Mouse (Mus musculus) splenic B cell, adult 2 months (primary cell): Measurements from ENCODE around the gene Ugt1a8.

Source experiments
- DNase-seq: peaks from one replicate; pipeline ENCODE4 v3.0.0-alpha.2; 2011; ENCODE audit warnings: low read depth, low spot score
- H3K27me3 ChIP-seq: 2 replicates; pipeline ENCODE4 v1.6.1; 2012; ENCODE audit warnings: mild to moderate bottlenecking, low read length, moderate library complexity, mixed read lengths; ENCODE audit not compliant: control insufficient read depth, poor library complexity, insufficient read depth, severe bottlenecking
- H3K36me3 ChIP-seq: 2 replicates; pipeline ENCODE4 v1.6.1; 2012; ENCODE audit warnings: mild to moderate bottlenecking, low read length, moderate library complexity, mixed read lengths; ENCODE audit not compliant: control insufficient read depth, poor library complexity, insufficient read depth, severe bottlenecking

The Ugt1a8 gene

DNA sequence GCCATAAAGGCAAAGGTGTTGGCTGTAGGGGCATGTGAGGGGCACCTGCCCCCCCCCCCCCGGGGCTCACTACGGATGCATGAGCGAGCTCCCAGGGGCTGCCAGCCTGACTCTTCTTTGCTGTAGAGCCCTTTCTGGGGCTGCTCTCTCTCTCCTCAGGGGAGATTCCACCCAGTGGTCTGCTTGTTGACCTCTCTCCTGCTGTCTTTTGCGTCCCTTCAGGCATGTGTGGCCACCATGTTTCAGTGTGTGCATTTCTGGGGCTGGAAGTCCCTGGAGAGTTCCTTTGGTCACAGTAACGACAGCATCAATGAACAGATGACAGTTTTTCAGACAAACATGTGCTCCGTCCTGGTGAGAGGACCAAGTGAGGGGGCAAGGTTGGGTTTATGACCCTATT lies 170.7 kb downstream of the Ugt1a8 start:
- no peaks in the 10 kb centered on the region; the same call in 1 of the 2 replicates for H3K36me3 ChIP-seq
- H3K27me3 ChIP-seq = no peaks in the 10 kb centered on the region
- no peak for DNase-seq

DNA sequence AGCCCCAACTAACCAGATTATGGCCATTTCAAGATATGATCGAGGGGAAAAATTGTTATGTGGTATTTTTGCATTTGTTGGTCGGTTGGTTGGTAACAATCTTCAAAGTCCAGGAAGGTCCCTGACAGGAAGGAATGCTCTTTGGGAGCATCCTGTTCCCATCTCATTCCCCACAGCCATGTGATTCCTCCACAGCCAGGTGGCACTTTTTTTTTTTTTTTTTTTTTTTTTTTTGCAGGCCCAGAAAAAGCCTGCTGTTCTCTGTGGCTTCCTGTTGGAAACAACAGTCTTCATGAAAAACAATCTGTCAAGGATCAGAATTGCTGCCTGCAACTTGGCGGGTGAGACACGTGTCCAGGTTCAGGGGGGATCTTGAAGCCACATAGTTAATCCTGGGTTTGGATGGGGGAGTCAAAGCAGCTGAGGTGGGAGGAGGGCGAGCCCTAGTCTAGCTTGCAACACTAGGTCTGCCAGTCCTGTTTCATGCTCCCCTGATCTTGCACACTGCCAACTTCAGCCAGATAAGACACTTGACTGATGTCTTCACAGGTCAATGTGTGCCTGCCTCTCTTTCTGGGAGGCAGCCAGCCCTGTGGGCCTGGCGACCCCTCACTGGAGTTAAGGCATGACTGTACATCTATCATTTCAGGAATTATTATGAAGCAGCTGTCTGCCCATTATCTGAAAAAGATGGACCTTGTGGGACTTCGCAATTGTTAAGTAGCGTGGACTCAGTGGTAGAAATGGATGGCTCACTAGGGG lies 171.4 kb downstream of the Ugt1a8 start:
- Histone ChIP-seq H3K36me3 (peaks cover 3% of the 10 kb centered on the region; the same call in 1 of the 2 replicates), H3K27me3 (no peaks in the 10 kb centered on the region)
- no peak for DNase-seq

DNA sequence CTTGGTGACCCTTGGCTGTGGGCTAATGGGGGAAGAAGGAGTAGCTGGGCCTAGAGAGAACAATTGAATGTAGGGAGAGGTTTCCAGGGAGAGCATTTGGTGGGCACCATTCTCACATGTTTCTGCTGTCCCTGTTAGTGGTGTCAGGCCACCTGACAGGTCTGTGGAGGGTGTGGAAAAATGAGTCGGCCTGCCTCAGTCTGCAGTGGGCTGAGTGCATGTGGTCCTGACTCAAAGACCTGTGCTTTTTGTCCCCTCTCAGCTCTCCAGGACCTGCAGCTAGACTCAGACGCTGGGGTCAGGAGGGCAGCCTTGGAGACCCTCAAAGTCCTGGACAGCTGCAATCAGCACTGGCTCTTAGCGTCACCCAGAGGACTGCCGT lies 172.0 kb downstream of the Ugt1a8 start:
- no peak for DNase-seq
- Histone ChIP-seq H3K36me3 (peaks cover 5% of the 10 kb centered on the region), H3K27me3 (no peaks in the 10 kb centered on the region)

DNA sequence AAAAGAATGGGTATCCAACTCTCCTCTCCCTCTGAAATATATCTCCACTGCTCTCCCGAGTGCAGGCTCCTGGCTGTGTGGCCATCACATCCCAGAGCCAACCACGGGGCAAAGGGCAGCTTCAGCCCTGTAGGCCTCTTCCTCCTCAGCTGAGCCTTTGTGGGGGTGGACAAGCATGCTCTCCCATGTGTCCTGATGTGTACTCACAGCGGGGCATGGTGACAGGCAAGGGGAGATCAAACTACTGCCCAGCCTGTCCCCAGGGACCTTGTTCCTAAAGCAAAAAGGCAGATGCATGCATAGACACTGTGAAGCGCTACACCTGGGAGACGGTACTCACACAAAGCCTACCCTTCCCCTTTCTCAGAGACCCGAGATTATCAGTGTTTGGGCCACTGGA lies 172.5 kb downstream of the Ugt1a8 start:
- Histone ChIP-seq H3K27me3 (no peaks in the 10 kb centered on the region), H3K36me3 (peaks cover 9% of the 10 kb centered on the region)
- peak; percentile 54 for DNase-seq

DNA sequence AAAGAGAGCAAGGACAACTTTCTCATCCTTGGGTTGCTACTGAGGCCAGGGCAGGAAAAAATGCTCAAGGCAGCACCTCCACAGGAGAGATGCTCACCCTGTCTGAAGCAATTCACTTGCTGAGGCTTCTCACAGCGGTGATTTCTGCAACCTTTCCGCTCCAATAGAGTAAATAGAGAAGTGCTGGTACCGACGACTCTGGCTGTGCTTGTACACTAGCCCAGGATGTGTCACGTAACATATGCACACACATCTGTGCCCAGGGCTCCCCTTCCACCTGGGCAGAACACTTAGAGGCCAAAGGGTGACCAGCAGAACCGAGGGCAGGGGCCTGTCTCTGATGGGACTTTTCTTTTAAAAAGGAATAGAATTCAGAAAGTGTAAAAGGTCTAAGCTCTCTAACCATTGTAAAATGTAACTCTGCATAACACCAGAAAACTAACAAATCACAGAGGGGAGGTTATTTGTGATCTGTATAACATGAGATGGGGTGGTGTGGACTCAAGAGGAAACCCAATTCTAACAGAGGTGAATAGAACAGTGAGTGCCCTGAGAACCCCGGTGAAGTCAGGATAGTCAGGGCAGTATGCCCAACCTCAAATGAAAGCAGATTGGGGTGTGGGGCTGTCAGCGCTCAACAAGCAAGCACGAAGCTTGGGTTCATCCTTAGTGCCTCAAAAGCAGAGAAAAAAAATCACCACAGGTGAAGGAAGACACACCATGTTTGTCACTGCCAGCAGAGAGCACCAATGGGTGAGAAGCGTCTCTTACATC lies 173.2 kb downstream of the Ugt1a8 start:
- peaks cover 15% of the 10 kb centered on the region for H3K36me3 ChIP-seq
- H3K27me3 ChIP-seq = no peaks in the 10 kb centered on the region
- DNase-seq = peak; percentile 66

DNA sequence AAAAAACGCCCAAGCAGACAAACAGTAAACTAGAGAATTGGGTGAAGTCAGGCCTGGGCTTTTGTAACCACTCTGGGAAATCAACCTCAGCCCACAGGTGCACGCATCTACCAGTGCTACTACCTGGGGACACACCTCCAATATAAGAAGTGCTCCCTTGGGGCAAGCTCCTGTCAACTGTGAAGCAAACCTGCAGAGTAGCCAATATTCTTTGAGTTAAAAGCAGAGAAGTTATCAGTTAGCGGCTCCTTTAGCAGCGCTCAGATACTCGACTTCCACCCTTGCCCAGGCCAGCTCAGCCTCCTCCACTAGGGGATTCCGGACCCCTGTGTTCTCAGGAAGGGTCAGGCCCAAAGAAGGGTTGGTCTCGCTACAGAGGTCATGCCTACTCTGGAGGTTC lies 174.1 kb downstream of the Ugt1a8 start:
- H3K27me3 ChIP-seq = no peaks in the 10 kb centered on the region
- peaks cover 21% of the 10 kb centered on the region for H3K36me3 ChIP-seq
- DNase-seq = no peak

DNA sequence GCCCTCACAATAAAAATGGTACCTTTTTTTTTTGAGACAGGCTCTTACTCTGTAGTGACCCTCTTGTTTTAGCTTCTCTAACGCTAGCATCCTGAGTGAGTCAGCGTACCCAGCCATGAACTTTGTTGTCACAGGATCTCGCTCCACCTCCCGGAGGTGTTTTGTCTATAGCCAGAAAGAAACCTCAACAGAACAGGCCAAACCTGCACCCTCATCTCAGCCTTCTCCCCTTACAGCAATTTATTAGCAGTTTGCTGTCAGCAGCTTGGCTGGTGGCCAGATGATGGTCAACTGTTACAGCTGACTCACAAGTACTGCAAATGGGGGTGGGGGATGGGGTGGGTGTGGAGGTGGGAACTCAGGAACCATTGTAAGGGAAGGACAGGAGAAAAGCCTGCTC lies 174.6 kb downstream of the Ugt1a8 start:
- Histone ChIP-seq H3K27me3 (no peaks in the 10 kb centered on the region), H3K36me3 (peaks cover 26% of the 10 kb centered on the region)
- DNase-seq = no peak

DNA sequence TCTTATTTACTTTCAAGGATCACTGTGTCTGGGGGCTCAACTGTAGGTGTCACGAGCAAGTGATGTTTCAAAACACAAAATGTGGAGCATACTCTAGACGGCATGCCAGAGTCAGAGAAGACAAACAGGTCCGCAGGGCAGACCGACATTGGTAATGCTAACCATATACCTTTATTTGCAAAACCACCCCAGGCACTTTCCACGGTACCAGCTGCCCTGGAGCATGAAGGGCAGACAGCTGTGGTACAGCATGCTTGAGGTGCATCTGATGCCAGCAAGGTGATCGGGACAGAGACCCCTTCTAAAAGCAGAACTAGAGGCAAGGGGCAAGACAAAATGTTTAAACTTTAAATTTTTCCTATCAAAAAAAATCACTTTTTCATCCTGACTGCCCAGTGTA lies 175.3 kb downstream of the Ugt1a8 start:
- no peak for DNase-seq
- Histone ChIP-seq H3K27me3 (no peaks in the 10 kb centered on the region), H3K36me3 (peaks cover 33% of the 10 kb centered on the region)

DNA sequence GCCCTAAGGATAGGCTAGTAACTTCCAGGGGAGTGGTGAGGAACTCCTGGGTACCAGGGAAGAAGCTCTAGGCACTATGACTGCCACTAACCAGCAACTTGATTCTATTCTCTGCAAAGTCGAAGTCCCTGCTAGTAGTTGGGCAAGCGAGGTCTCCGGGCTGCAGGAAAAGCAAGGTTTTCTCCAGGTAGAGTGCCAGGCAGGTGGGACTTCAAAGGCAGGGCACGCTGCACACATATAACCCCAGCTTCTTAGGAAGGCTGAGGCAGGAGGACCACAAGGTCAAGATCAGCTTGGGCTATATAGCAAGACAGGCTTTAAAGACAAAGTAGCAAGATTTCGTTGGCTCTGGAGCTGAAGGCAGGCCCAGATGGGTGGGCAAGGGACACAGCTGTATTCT lies 176.2 kb downstream of the Ugt1a8 start:
- Histone ChIP-seq H3K27me3 (no peaks in the 10 kb centered on the region), H3K36me3 (peaks cover 40% of the 10 kb centered on the region)
- no peak for DNase-seq

DNA sequence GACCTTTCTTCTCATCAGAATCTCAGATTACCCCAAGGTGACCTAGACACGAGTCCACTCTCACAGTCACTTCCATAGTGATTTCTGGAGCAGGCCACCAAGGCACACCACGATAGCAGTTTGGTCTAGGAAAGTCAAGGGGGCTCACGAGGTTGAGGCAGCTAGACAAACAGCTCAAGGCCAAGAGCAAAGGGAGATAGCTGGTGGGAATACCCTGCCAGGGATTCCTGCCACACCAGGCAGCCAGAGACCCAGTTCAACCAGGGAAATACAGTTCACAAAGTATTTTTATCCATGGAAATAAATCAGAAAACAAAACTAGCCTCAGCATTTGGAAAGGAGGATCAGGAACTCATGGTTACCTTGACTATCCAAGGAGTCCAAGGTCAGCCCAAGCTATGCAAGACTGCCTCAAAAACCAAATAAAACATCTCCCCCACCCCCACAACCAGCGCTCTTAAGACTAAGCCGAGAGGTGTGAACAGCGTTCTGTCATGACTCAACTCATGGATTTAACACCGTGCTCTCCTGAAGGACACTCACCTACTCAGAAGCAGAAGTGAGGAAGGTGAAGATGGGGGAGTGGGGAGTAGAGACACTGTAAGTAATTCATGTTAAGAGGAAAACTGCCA lies 176.7 kb downstream of the Ugt1a8 start:
- Histone ChIP-seq H3K27me3 (no peaks in the 10 kb centered on the region), H3K36me3 (peaks cover 43% of the 10 kb centered on the region)
- DNase-seq = no peak

DNA sequence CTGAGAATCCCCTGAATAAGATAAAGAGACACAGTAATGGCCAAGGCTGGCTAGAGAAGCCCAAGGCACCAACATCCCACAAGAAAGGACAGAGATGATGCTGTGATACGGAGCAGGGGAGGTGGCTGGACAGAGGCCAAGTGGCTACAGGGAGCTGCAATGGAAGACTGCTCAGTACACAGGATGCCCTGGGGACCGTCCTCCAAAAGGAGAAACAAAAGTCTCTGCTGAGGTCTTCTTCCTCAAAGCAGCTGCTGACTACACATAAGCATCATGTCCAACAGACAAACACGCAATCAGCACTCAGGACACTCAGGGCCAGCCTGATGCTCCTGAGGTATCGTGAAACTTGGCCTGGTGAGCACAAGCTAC lies 177.2 kb downstream of the Ugt1a8 start:
- Histone ChIP-seq H3K27me3 (no peaks in the 10 kb centered on the region), H3K36me3 (peaks cover 48% of the 10 kb centered on the region)
- no peak for DNase-seq

DNA sequence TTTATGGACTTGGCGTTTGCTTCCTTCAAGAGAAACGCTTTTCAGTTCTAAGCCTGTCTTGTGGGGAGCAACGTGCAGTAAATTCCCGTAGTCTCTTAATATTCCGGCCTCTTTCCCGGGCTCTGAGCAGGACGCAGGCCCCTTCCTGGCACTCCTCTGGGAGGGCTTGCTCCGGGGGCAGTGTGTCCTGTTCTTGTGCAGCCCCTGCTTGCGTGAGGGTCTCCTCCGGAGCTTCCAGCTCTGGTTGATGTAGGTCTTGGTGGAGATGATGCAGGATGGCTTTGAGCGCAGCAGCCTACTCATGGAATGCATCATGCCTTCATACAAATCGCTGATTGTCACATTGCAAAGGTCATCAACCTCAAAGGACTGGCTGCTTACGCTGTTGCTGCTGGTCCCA lies 178.5 kb downstream of the Ugt1a8 start:
- H3K36me3 ChIP-seq = peaks cover 49% of the 10 kb centered on the region
- no peaks in the 10 kb centered on the region for H3K27me3 ChIP-seq
- no peak for DNase-seq

DNA sequence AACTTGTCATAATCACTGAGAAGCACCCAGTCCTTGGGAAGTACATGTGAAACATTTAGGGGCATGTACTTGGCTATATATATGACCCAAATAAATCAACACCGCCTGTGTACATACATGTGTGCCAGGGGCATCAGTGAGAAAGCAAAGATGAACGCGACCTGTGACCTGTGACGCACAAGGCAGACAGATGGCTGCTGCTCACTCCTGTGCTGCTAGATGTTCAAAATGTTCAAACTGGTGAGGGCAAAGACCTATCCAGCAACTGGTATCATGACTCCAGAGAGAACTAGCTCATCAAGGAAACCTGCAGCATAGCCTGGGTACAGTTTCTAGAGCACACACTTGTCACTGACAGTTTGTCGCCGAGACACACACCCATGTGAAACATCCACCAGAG lies 179.9 kb downstream of the Ugt1a8 start:
- DNase-seq = no peak
- Histone ChIP-seq H3K36me3 (peaks cover 49% of the 10 kb centered on the region), H3K27me3 (no peaks in the 10 kb centered on the region)

DNA sequence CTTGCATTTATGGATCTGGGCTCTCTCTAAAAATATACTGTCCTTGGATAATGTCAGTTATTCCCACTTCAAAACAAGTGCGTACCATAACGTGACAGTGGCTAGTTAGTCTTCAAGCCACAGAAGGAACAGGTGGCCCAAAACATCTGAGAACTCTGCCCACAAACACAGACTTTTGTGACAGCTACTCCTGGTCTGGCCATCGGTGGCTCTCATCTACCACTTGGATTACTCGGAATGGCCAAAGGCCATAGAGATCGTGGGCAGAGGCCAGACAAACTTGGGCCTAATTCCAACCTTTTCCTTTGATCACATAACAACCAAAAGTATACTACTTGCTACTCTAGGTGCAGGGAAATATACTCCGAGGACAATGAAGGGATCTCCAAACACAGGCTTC lies 180.5 kb downstream of the Ugt1a8 start:
- no peak for DNase-seq
- Histone ChIP-seq H3K36me3 (peaks cover 49% of the 10 kb centered on the region), H3K27me3 (no peaks in the 10 kb centered on the region)
